Mouse (Mus musculus) hindbrain, postnatal 0 days (tissue): ENCODE results near the gene Banf1. TPM values are rescaled to one million over a fixed set of nuclear protein-coding genes. Genes with fewer than 3 reads are reported as not detected.
A peak's percentile ranks its signal among the peaks of the same experiment; 100 is the strongest.

ENCODE experiments used
- ATAC-seq: fragments of 200-750 bp; cut with Nextera tagmentation; 2 replicates; pipeline ENCODE4 v1.8.0; 2017; ENCODE audit warnings: mild to moderate bottlenecking, moderate TSS enrichment, moderate library complexity
- DNase-seq: peaks from one replicate; pipeline ENCODE4 v3.0.0-alpha.2; 2015; ENCODE audit warnings: low spot score
- H3K27ac ChIP-seq: fragments of 300-500 bp; sonication (generic); 2 replicates; pipeline ENCODE4 v1.5.1; 2014; ENCODE audit warnings: mild to moderate bottlenecking
- H3K27me3 ChIP-seq: fragments of 300-500 bp; sonication (generic); 2 replicates; pipeline ENCODE4 v1.6.1; 2014; ENCODE audit warnings: low read length, mixed read lengths; ENCODE audit not compliant: insufficient read depth
- H3K36me3 ChIP-seq: fragments of 300-500 bp; sonication (generic); 2 replicates; pipeline ENCODE4 v1.6.1; 2014; ENCODE audit warnings: low read length, mixed read lengths; ENCODE audit not compliant: insufficient read depth
- H3K4me1 ChIP-seq: fragments of 300-500 bp; sonication (generic); 2 replicates; pipeline ENCODE4 v1.6.1; 2014; ENCODE audit warnings: antibody characterized with exemption, low read length, mixed read lengths; ENCODE audit not compliant: insufficient read depth
- H3K4me2 ChIP-seq: fragments of 300-500 bp; sonication (generic); 2 replicates; pipeline ENCODE4 v1.6.1; 2014; ENCODE audit warnings: low read depth, mild to moderate bottlenecking, low read length, moderate library complexity, mixed read lengths
- H3K4me3 ChIP-seq: fragments of 300-500 bp; sonication (generic); 2 replicates; pipeline ENCODE4 v1.5.1; 2014; ENCODE audit warnings: low read length
- H3K9ac ChIP-seq: fragments of 300-500 bp; sonication (generic); replicated peaks from 2 replicates; pipeline ENCODE4 v1.6.1; 2014; ENCODE audit warnings: mild to moderate bottlenecking, low read length, moderate library complexity, mixed read lengths
- H3K9me3 ChIP-seq: fragments of 300-500 bp; sonication (generic); 2 replicates; pipeline ENCODE4 v1.6.1; 2016; ENCODE audit warnings: low read length, mixed read lengths
- CTCF ChIP-seq: IDR thresholded peaks from 2 replicates; pipeline ENCODE4 v1.5.1; 2016; ENCODE audit warnings: antibody characterized with exemption, control low read depth, low read depth
- WGBS: fragments of 180-500 bp; shearing (Covaris S2); extraction: QIAGEN DNeasy Blood & Tissue Kit; methylation state at CpG from one replicate; pipeline ENCODE4 v1.1.7; 2014; 5-methylcytosine and 5-hydroxymethylcytosine counted together
- polyA plus RNA-seq: library from polyadenylated mRNA; unstranded; fragments of >200 nt; fragmentation: Nextera tagmentation; extraction: Ambion mirVana; gene quantifications from 2 replicates; pipeline ENCODE4 v1.2.1, GENCODE M21; 2015
- total RNA-seq: library from RNA; depleted of rRNA; stranded (reverse); fragments of >200 nt; gene quantifications from 2 replicates; pipeline ENCODE4 v1.2.3, GENCODE M21; 2014

Banf1 gene
- total and polyA plus RNA-seq, 2 experiments from 2014 or later = 78.3 to 316 TPM

DNA sequence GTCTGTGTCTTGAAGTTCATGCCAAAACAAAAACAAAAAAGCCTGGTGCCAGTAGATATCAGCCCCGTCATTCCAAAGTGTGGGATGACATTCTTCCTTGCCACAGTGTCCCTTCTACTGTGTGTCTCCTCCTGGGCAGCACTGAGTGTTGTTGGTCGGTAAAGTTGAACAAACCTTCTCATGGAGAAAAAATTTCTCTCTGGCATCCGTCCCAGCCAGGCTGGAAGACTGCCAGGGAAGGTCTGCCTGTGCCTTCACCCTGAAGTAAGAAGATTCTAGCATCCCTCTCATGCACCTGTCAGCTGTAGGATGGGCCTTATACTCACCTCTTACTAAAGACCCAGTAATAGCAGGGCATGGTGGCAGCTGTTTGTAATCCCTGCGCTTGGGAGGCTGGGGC is 25.9 kb upstream of the Banf1 start:
- Histone ChIP-seq H3K9me3 (no peaks in the 10 kb centered on the region), H3K27me3 (no peaks in the 10 kb centered on the region), H3K27ac (no peak overlapping the region), H3K4me1 (peaks cover 5% of the 10 kb centered on the region; the same call in 1 of the 2 replicates), H3K36me3 (no peaks in the 10 kb centered on the region), H3K4me3 (no peak overlapping the region), H3K9ac (no peak overlapping the region), H3K4me2 (no peak overlapping the region)
- TF ChIP-seq CTCF = no peak
- DNase-seq = peak; percentile 48
- 49% methylated on average over 4 of the region's 4 CpGs for WGBS
- no peak for ATAC-seq

DNA sequence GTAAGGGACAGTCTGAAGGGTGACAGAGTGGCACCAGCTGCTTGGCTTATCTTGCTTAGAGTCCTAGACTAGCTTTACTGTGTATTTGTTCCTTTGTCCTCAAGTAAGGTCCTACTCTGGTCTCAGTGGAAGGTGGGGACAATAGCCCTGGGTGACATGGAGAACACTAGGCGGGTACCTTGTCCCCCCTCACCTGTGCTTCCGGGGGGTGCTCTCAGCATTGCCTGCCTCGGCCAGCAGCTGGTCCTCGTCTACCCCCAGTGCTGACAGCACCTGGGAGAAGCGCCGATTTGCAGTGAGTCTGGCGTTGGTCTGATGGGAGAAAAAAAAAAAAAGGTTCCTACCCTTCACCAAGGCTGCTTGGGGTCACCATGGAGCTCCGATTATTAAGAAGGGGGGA is 23.4 kb upstream of the Banf1 start:
- no peaks in the 10 kb centered on the region for H3K36me3 ChIP-seq
- no peak overlapping the region for H3K27ac ChIP-seq
- no peak for TF ChIP-seq CTCF
- H3K4me3 ChIP-seq = no peak overlapping the region
- peaks cover 17% of the 10 kb centered on the region for H3K4me1 ChIP-seq
- ATAC-seq (no peak), DNase-seq (no peak)
- H3K27me3 ChIP-seq = no peaks in the 10 kb centered on the region
- peak overlapping the region; percentile 83; the same call in 1 of the 2 replicates for H3K4me2 ChIP-seq
- 84% methylated on average over 8 of the region's 8 CpGs for WGBS
- H3K9me3 ChIP-seq = no peaks in the 10 kb centered on the region
- no peak overlapping the region for H3K9ac ChIP-seq

DNA sequence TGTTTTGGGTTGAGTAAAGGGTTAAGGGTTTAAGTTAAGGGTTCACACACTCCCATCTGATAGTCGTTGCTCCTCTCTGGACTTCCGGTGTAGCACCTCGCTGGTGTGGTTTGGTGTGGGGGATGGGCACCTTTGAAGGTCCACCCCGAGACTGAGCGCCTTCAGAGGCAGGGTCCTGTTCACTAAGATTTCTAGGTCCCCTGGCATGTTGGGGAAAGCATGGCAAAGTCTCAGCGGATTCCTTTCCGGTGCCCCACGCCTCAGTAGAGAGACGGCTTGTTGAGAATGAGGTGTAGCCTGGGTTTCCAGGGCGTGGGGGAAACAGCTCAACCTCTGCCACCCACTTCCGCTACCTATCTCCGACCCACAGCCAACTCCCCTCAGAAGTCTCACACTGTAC is 22.7 kb upstream of the Banf1 start:
- peak overlapping the region; percentile 83 for H3K4me2 ChIP-seq
- peaks cover 5% of the 10 kb centered on the region; the same call in 1 of the 2 replicates for H3K36me3 ChIP-seq
- no peaks in the 10 kb centered on the region for H3K27me3 ChIP-seq
- WGBS = 53% methylated on average over 12 of the region's 12 CpGs
- no peak for TF ChIP-seq CTCF
- peak overlapping the region; percentile 97 for H3K4me3 ChIP-seq
- no peak for ATAC-seq
- peaks cover 17% of the 10 kb centered on the region for H3K4me1 ChIP-seq
- no peak for DNase-seq
- H3K27ac ChIP-seq = no peak overlapping the region
- no peaks in the 10 kb centered on the region for H3K9me3 ChIP-seq
- H3K9ac ChIP-seq = peak overlapping the region; percentile 97; the same call in 1 of the 2 replicates

DNA sequence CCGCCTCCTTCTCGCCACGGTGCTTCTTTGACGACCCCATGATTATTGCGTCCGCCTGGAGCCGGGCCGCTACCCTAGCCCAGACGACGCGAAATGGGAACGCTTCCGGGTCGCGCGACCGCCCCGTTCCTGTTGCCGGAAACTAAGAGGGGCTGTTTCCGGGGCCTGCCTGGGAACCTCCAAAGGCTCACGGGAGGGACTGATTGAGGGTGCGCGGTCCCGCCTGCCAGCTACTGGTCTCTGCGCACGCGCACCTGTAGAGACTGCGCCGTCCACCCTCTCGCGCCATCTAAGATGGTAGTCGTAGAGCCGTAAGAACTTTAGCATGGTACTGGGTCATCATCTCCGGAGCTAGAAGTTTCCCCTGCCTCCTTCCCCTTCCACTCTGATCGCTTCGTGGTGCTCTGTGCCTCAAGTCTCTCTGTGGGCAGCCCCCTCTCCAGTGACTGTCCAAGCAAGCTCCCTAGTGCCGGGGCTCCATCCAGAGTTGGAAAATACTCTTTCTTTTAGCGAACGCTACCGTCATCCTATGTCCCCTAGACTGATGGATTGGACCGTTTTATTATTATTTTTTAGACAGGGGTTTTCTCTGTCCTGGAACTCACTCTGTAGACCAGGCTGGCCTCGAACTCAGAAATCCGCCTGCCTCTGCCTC is 21.7 kb upstream of the Banf1 start, which contains the start of gene Sart1:
TSS of gene Sart1 (minus strand) at position 116 of the 655 bp plus-strand sequence.
- no peak for TF ChIP-seq CTCF
- H3K36me3 ChIP-seq = peaks cover 14% of the 10 kb centered on the region
- no peaks in the 10 kb centered on the region for H3K27me3 ChIP-seq
- peak within 1 kb of the TSS; percentile 95 for H3K27ac ChIP-seq
- H3K4me2 ChIP-seq = peak within 1 kb of the TSS; percentile 83
- peak within 1 kb of the TSS; percentile 97 for H3K4me3 ChIP-seq
- H3K9ac ChIP-seq = peak within 1 kb of the TSS; percentile 97
- WGBS = 2% methylated on average over 43 of the region's 43 CpGs
- peaks cover 17% of the 10 kb centered on the region for H3K4me1 ChIP-seq
- DNase-seq (peak; percentile 98), ATAC-seq (peak; percentile 97)
- H3K9me3 ChIP-seq = no peaks in the 10 kb centered on the region

DNA sequence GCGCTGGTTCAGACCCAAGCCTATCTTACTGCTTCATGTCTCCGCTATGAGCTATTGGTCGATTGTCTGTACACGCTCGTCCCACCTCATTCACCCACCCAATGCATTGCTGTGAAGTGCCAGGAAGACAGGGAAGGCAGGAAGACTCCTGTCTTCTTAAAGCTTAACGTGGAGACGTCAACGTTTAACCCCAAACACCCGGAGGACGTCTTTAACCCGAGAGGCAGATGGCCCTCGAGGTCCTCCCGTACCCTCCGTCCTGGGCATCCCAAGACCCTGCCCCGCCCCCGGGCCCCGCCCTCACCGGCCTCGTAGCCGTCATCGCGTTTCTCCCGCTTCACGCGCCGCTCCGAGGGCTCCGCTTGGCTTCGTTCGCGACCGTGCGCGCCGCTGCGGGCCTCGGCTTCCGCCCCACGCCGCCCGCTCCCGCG is 21.1 kb upstream of the Banf1 start:
- no peak for TF ChIP-seq CTCF
- Histone ChIP-seq H3K4me3 (peak overlapping the region; percentile 97), H3K4me1 (peaks cover 17% of the 10 kb centered on the region), H3K9me3 (no peaks in the 10 kb centered on the region), H3K4me2 (peak overlapping the region; percentile 83), H3K27ac (peak overlapping the region; percentile 95), H3K9ac (peak overlapping the region; percentile 97), H3K27me3 (no peaks in the 10 kb centered on the region), H3K36me3 (peaks cover 21% of the 10 kb centered on the region)
- peak; percentile 57 for ATAC-seq
- under 1% methylated on average over 43 of the region's 43 CpGs for WGBS
- DNase-seq = peak; percentile 23

DNA sequence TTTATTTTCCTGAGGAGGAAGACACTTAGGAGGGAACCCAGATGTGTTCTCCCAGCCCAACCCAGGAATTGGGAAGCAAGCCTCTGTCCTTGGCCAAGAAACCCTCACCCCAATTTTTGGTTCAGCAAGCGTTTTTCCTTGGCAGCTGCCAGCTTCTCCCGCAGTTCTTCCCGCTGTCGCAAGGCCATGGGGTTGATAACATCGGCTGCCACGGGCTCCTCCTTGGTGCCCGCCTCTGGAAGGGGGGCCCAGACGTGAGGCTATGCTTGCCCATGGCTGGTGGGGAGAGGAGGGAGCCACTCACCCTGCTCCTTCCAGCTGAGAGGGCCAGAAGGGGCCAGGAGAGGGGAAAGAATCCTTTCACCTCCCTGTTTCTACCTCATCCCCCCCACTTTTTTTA is 17.7 kb upstream of the Banf1 start:
- no peak for TF ChIP-seq CTCF
- H3K36me3 ChIP-seq = peaks cover 53% of the 10 kb centered on the region
- DNase-seq = no peak

DNA sequence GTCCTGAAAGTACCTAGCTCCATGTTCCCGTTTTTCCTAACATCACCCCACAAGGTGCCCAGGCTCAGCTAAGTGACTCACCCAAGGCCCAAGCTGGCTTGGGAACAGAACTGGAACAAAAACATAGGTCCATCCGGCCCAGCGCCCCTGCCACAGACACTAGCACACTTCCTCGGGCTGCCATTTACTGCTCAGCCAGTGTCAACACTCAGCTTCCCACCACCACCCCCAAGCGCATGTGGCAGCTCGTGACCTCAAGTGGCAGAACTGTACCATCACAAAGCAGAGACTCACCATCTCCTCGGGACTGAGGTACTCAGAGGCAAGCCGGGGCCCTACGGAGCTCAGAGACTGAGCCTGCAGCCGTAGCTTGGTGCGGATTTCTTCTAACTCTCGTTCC is 16.4 kb upstream of the Banf1 start:
- 95% methylated on average over 12 of the region's 12 CpGs for WGBS
- ATAC-seq = no peak

More for the DNA sequence above, 17.7 kb upstream of the Banf1 start:
- H3K4me3 ChIP-seq = no peak overlapping the region
- H3K27me3 ChIP-seq = no peaks in the 10 kb centered on the region
- no peak overlapping the region for H3K9ac ChIP-seq
- WGBS = 91% methylated on average over 8 of the region's 8 CpGs
- H3K27ac ChIP-seq = no peak overlapping the region
- no peak for ATAC-seq
- peaks cover 17% of the 10 kb centered on the region for H3K4me1 ChIP-seq
- no peaks in the 10 kb centered on the region for H3K9me3 ChIP-seq
- H3K4me2 ChIP-seq = no peak overlapping the region

More for the DNA sequence above, 16.4 kb upstream of the Banf1 start:
- no peak overlapping the region for H3K9ac ChIP-seq
- H3K36me3 ChIP-seq = peaks cover 67% of the 10 kb centered on the region
- no peak for DNase-seq
- H3K27me3 ChIP-seq = no peaks in the 10 kb centered on the region
- H3K4me3 ChIP-seq = no peak overlapping the region
- no peak overlapping the region for H3K27ac ChIP-seq
- TF ChIP-seq CTCF = no peak
- H3K4me1 ChIP-seq = peaks cover 12% of the 10 kb centered on the region; the same call in 1 of the 2 replicates
- H3K9me3 ChIP-seq = no peaks in the 10 kb centered on the region
- no peak overlapping the region for H3K4me2 ChIP-seq
